Mouse (Mus musculus) heart, embryonic 12.5 days (tissue): ENCODE measurements around the gene Gm45233. TPM values are rescaled to one million over a fixed set of nuclear protein-coding genes. Genes with fewer than 3 reads are reported as not detected.
A peak's percentile ranks its signal among the peaks of the same experiment; 100 is the strongest.

Source experiments
- ATAC-seq: fragments of 200-750 bp; cut with Nextera tagmentation; 2 replicates; pipeline ENCODE4 v1.8.0; 2017; ENCODE audit warnings: moderate TSS enrichment, moderate library complexity; ENCODE audit not compliant: insufficient number of reproducible peaks, low FRiP score
- H3K27ac ChIP-seq: fragments of 300-500 bp; sonication (generic); 2 replicates; pipeline ENCODE4 v1.5.1; 2016; ENCODE audit warnings: mild to moderate bottlenecking, moderate library complexity; ENCODE audit not compliant: poor library complexity, severe bottlenecking
- H3K27me3 ChIP-seq: fragments of 300-500 bp; sonication (generic); replicated peaks from 2 replicates; pipeline ENCODE4 v1.6.1; 2016; ENCODE audit warnings: mild to moderate bottlenecking, moderate library complexity
- H3K36me3 ChIP-seq: fragments of 300-500 bp; sonication (generic); 2 replicates; pipeline ENCODE4 v1.6.1; 2016; ENCODE audit warnings: mild to moderate bottlenecking, moderate library complexity
- H3K4me1 ChIP-seq: fragments of 300-500 bp; sonication (generic); replicated peaks from 2 replicates; pipeline ENCODE4 v1.6.1; 2016; ENCODE audit warnings: mild to moderate bottlenecking
- H3K4me2 ChIP-seq: fragments of 300-500 bp; sonication (generic); 2 replicates; pipeline ENCODE4 v1.6.1; 2016; ENCODE audit warnings: mild to moderate bottlenecking, moderate library complexity
- H3K4me3 ChIP-seq: fragments of 300-500 bp; sonication (generic); 2 replicates; pipeline ENCODE4 v1.5.1; 2016; ENCODE audit warnings: mild to moderate bottlenecking
- H3K9ac ChIP-seq: fragments of 300-500 bp; sonication (generic); 2 replicates; pipeline ENCODE4 v1.6.1; 2016; ENCODE audit warnings: mild to moderate bottlenecking, moderate library complexity
- H3K9me3 ChIP-seq: fragments of 300-500 bp; sonication (generic); replicated peaks from 2 replicates; pipeline ENCODE4 v1.6.1; 2016; ENCODE audit warnings: mild to moderate bottlenecking, moderate library complexity
- WGBS: fragments of 180-500 bp; shearing (Covaris S2); methylation state at CpG from one replicate; pipeline ENCODE4 v1.1.7; 2016; 5-methylcytosine and 5-hydroxymethylcytosine counted together
- polyA plus RNA-seq: library from polyadenylated mRNA; unstranded; fragments of >200 nt; fragmentation: Nextera tagmentation; extraction: Ambion mirVana; gene quantifications from 2 replicates; pipeline ENCODE4 v1.2.1, GENCODE M21; 2016

The Gm45233 gene
- polyA plus RNA-seq, 1 experiment from 2014 or later, result not detected

DNA sequence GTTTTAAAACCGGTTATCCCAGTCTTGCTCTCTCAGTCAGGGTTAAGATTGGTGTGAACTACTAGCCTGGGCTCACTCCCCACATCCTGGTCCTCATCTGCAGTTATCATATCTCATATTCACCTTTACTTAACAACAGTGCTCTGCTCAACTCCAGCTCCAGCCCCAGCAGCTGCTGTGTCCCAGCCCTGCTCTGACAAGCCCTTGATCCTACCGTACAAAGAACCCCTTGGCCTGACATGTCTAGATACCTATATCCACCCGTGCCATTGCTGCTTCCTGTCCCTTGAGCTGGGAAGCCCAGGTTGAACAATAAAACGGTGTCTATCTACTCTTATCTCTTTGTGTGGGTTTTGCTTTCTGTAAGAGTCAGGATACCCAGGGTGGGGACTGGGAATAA is 14.4 kb upstream of the Gm45233 start:
- ATAC-seq, result no peak
- no peak overlapping the region for H3K4me3 ChIP-seq
- no peaks in the 10 kb centered on the region for H3K4me1 ChIP-seq
- H3K9ac ChIP-seq, result no peak overlapping the region
- H3K4me2 ChIP-seq, result no peak overlapping the region
- no peak overlapping the region for H3K27ac ChIP-seq
- WGBS, result 34% methylated on average over 4 of the region's 4 CpGs
- no peaks in the 10 kb centered on the region for H3K9me3 ChIP-seq
- no peaks in the 10 kb centered on the region for H3K36me3 ChIP-seq
- H3K27me3 ChIP-seq, result no peaks in the 10 kb centered on the region

DNA sequence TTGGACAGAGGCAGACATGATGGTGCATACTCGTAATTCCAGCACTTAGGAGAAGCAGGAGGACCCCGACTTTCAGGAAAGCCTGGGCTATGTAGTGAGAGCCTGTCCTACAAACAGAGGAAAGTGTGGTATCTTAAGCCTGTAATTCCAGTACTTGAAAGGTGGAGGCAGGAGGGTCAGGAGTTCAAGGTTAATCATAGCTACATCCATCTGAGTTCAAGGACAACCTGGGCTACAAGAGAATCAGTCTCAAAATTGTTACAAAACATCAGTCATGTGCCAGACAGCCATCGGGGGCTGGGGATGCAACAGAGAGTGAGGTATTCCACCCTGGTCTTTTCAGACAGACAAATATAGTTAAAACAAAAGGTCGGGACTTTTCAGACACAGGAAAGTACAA is 11.0 kb upstream of the Gm45233 start:
- no peak overlapping the region for H3K27ac ChIP-seq
- no peak for ATAC-seq
- no peak overlapping the region for H3K4me2 ChIP-seq
- H3K4me1 ChIP-seq, result no peaks in the 10 kb centered on the region
- H3K27me3 ChIP-seq, result no peaks in the 10 kb centered on the region
- no peak overlapping the region for H3K4me3 ChIP-seq
- no peaks in the 10 kb centered on the region for H3K9me3 ChIP-seq
- H3K36me3 ChIP-seq, result no peaks in the 10 kb centered on the region
- H3K9ac ChIP-seq, result no peak overlapping the region
- 61% methylated on average over 4 of the region's 4 CpGs for WGBS

DNA sequence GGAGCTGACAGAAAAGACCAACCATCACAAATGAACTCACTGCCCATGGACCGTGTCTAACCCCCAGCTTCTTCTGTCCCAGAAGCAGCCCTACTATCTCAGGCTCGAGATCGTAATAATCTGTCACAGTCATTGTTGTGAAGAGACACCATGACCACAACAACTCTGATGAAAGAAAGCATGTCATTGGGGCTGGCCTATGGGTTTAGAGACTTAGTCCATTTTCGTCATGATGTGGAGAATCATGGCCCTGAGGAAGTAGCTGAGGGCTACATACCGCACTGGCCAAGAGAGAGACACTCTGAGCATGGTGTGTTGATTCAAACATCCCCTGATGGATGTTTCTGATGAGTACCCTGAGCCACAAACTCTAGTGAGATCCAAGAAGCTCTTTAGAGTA is 9.3 kb upstream of the Gm45233 start:
- Histone ChIP-seq H3K36me3 (no peaks in the 10 kb centered on the region), H3K4me1 (no peaks in the 10 kb centered on the region), H3K27ac (no peak overlapping the region), H3K9me3 (no peaks in the 10 kb centered on the region), H3K4me2 (no peak overlapping the region), H3K27me3 (no peaks in the 10 kb centered on the region), H3K4me3 (no peak overlapping the region), H3K9ac (no peak overlapping the region)
- 83% methylated on average over 5 of the region's 5 CpGs for WGBS
- ATAC-seq, result no peak

DNA sequence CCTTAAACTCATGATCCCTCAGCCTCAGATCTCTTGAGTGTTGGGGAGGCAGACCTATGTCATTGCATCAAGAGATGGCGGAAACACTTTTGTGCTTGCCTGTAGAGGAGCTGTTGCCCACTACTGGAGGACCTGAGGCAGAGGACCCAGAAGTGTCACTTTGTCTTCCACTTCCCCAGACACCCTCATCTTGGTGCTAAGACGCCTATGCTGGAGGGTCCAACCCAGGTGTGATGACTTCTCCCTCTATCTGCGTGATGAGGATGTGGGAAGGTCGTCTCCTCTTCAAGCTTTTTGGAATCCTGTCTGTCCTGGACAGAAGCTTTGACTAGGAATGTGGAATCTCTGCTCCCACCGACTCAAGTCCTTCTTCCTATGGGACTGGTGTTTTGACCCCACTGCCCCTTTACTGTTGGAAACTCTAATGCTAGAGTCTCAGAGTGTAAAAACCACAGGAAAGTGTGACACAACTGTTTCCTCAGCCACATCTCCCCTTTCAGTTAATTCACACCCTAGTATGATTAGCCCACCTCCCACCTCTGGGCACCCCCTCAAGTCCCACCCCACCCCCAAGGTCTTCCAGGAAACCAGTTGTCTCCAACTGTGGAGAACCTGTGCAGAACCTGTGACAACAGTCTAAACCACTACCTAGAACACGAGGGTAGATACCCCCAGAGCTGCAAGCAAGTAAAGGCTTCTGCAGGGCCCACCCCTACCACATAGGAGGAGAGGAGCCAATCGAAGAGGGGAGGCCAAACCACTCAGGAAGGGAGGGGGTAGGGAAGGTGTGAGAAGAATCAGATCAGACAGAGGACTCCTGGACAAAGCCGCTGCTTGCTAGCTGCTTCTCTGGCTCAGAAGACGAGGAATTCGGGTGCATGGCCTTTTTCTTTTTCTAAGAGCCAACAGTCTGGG is 7.3 kb upstream of the Gm45233 start, which contains the start of gene Nkg7:
Nkg7 (plus strand) TSS at position 733 of the 915 bp plus-strand sequence.
- Histone ChIP-seq H3K4me2 (no peak within 1 kb of the TSS), H3K27ac (no peak within 1 kb of the TSS), H3K4me3 (no peak within 1 kb of the TSS), H3K9me3 (no peaks in the 10 kb centered on the region), H3K27me3 (no peaks in the 10 kb centered on the region; the same call in 1 of the 2 replicates), H3K4me1 (no peaks in the 10 kb centered on the region), H3K9ac (no peak within 1 kb of the TSS), H3K36me3 (no peaks in the 10 kb centered on the region)
- no peak for ATAC-seq
- 63% methylated on average over 10 of the region's 10 CpGs for WGBS

DNA sequence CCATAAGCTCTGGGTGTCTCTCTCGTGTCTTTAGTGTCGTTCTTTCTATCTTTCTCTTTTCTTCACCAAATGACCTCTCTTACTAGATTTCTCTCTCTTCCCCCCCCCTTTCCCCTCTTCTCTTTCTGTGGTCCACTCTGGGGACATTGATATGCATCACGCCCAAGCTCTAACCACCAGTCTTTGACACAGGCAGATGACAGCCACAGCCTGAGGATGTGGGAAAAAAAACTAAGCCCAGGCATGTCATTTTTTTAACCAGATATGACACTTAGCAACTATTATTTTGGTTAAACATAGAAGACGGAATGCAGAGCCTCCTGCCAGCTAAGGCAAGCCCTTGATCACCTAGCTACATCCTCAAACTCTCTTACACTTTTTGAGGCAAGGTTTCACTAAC is 5.3 kb upstream of the Gm45233 start:
- Histone ChIP-seq H3K27me3 (no peaks in the 10 kb centered on the region; the same call in 1 of the 2 replicates), H3K9me3 (no peaks in the 10 kb centered on the region), H3K4me1 (peaks cover 6% of the 10 kb centered on the region; the same call in 1 of the 2 replicates), H3K36me3 (no peaks in the 10 kb centered on the region), H3K4me3 (no peak overlapping the region), H3K9ac (no peak overlapping the region), H3K27ac (no peak overlapping the region), H3K4me2 (no peak overlapping the region)
- ATAC-seq, result no peak
- 76% methylated on average over 4 of the region's 4 CpGs for WGBS

DNA sequence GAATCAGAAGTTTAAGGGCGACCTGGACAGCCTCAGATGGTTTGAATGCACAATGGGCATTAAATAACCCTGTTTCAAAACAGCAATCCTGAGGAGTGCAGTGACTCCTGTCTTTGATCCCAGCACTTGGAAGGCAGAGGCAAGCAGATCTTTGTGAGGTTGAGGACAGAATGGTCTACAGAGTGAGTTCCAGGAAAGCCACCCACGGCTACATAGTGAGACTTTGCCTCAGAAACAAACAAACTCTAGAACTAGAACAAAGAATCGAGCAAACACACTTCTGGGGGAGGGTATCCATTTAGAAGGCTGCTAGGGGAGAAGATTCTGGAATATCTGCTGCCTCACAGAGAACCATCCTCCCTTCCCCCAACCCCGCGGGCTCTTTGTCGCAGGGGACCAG is 3.4 kb upstream of the Gm45233 start, which contains the start of gene Cldnd2:
Cldnd2 (plus strand) TSS at position 301 of the 400 bp plus-strand sequence.
- 77% methylated on average over 6 of the region's 6 CpGs for WGBS
- no peaks in the 10 kb centered on the region for H3K9me3 ChIP-seq
- H3K4me3 ChIP-seq, result no peak within 1 kb of the TSS
- H3K4me1 ChIP-seq, result peaks cover 18% of the 10 kb centered on the region
- H3K27me3 ChIP-seq, result no peaks in the 10 kb centered on the region; the same call in 1 of the 2 replicates
- H3K36me3 ChIP-seq, result no peaks in the 10 kb centered on the region
- H3K9ac ChIP-seq, result no peak within 1 kb of the TSS
- ATAC-seq, result no peak
- H3K4me2 ChIP-seq, result no peak within 1 kb of the TSS
- H3K27ac ChIP-seq, result no peak within 1 kb of the TSS

DNA sequence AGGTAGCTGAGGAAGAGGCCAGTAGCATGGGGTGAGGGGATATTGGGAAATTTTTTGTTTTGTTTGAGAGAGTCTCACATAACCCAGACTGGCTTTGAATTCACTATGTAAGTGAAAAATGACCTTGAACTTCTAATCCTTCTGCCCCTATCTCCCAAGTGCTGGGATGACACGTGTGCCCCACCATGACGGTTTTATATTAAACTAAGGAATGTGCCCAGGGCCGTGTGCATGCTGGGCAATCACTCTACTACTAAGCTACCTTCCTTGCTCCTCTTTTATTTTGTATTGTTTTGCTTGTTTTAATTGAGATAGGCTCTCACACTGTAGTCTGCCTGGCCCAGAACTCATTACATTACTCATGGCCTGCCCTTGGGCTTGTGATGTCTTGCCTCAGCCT is 2.9 kb upstream of the Gm45233 start:
- Histone ChIP-seq H3K9me3 (no peaks in the 10 kb centered on the region), H3K4me2 (no peak overlapping the region), H3K27ac (no peak overlapping the region), H3K9ac (no peak overlapping the region), H3K36me3 (no peaks in the 10 kb centered on the region), H3K4me1 (peaks cover 24% of the 10 kb centered on the region), H3K27me3 (no peaks in the 10 kb centered on the region; the same call in 1 of the 2 replicates), H3K4me3 (no peak overlapping the region)
- 77% methylated on average over 3 of the region's 3 CpGs for WGBS
- ATAC-seq, result no peak

DNA sequence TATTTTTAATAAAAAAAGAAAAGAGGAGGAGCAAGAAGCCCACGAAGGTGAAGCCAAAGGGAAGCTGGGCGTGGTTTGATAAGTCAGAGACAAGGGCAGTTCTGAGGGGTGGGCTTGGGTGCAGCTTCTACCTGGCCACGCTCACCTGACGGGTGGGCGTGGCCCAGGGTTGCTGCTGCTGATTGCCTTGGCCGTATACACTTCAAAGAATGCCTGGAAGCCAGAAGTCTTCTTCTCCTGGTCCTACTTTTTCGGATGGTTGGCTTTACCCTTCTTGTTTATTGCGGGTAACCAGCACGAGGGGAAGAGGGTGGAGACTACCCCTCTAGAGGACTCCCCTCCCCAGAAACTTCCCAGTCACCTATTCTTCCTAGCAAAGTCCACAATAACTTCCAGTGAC is 1.2 kb upstream of the Gm45233 start:
- WGBS, result 17% methylated on average over 9 of the region's 9 CpGs
- peak overlapping the region; percentile 98 for H3K27ac ChIP-seq
- no peaks in the 10 kb centered on the region for H3K9me3 ChIP-seq
- H3K4me1 ChIP-seq, result peaks cover 35% of the 10 kb centered on the region
- H3K4me2 ChIP-seq, result peak overlapping the region; percentile 74
- H3K27me3 ChIP-seq, result no peaks in the 10 kb centered on the region; the same call in 1 of the 2 replicates
- ATAC-seq, result no peak
- no peaks in the 10 kb centered on the region for H3K36me3 ChIP-seq
- H3K9ac ChIP-seq, result peak overlapping the region; percentile 70
- H3K4me3 ChIP-seq, result peak overlapping the region; percentile 66

DNA sequence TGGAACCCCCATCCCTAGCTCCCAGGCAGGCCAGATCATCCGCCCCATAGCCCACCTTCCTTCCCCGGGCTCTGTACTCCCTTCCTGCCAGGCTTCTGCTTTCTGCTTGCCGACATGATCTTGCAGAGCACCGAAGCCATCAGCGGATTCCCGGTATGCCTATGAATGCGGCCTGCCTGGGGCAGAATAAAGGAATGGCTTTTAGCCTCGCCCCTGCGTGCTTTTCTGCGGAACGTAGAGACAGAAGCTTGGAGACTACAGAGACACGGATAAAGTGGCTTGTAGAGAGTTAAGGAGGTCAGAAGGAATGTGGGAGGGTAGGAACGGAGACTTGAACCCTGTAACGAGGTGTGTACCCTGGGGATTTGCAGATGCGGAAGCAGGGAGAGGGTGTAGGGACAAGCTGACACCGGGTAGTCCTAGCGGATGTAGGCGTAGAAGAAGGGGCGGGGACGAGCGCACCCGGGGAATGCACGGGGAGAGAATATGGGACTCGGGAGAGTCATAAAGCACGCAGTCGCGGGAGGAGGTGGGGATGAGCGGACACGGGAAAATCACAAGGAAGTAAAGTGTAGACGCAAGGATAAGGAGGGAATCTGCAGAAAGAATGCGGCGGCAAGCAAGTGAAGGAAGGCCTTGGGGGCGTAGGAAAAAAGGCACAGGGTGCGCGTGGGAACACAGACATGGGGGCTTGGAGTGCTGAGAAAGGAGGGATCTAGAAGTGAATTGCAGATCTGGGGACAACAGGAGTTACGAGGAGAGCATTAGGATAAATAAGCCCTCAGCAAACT is 607 bp upstream of the Gm45233 start:
- no peaks in the 10 kb centered on the region for H3K9me3 ChIP-seq
- peak overlapping the region; percentile 74 for H3K4me2 ChIP-seq
- H3K4me3 ChIP-seq, result peak overlapping the region; percentile 66
- peak overlapping the region; percentile 70 for H3K9ac ChIP-seq
- no peaks in the 10 kb centered on the region for H3K36me3 ChIP-seq
- H3K27me3 ChIP-seq, result no peaks in the 10 kb centered on the region; the same call in 1 of the 2 replicates
- ATAC-seq, result peak; percentile 92
- 2% methylated on average over 36 of the region's 36 CpGs for WGBS
- peak overlapping the region; percentile 98 for H3K27ac ChIP-seq
- H3K4me1 ChIP-seq, result peaks cover 41% of the 10 kb centered on the region

DNA sequence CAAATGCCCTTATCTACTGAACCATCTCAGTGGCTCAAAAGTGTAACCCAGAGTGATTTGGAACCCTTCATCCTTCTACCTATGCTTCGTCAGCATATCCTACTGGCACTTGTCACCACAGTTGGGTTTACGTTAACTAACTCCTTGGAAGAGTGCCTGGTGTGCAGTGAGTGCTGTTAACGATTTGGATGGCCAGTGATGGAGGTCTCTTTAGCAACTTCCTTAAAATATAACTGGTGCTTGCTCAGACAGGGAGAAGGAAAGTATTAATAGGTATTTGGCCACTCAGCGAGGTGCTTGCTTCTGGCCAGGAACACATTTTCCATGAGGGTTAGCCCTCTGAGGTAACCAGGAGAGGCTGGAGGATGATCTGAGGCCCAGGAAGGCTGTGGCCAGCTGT is 3.9 kb downstream of the Gm45233 start:
- Histone ChIP-seq H3K4me2 (no peak overlapping the region), H3K27me3 (no peaks in the 10 kb centered on the region), H3K9ac (no peak overlapping the region; the same call in 1 of the 2 replicates), H3K36me3 (peaks cover 21% of the 10 kb centered on the region), H3K9me3 (no peaks in the 10 kb centered on the region), H3K4me1 (peaks cover 52% of the 10 kb centered on the region), H3K27ac (no peak overlapping the region), H3K4me3 (no peak overlapping the region)
- WGBS, result 80% methylated on average over 4 of the region's 4 CpGs
- ATAC-seq, result no peak

DNA sequence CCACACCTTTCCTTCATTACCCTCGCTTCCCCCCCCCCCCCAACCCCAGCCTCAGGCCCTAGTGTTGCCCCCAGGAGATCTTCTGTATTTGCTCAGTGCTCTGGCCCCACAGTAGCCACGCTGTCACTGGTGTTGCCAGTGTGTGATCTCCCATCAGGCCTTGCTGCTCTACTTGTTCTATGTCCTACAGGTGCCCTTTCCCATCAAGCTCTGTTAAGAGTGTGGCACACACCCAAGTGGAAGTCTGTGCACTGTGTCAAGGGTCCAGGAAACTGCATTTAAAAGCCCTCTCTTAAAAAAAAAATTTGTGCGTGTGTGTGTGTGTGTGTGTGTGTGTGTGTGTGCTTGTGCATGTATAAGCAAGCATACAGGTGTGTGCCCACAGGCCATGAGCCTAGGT is 4.3 kb downstream of the Gm45233 start:
- Histone ChIP-seq H3K9me3 (no peaks in the 10 kb centered on the region), H3K27me3 (no peaks in the 10 kb centered on the region), H3K4me3 (no peak overlapping the region), H3K27ac (no peak overlapping the region), H3K9ac (no peak overlapping the region; the same call in 1 of the 2 replicates), H3K4me1 (peaks cover 51% of the 10 kb centered on the region), H3K36me3 (peaks cover 25% of the 10 kb centered on the region), H3K4me2 (no peak overlapping the region)
- ATAC-seq, result no peak
- WGBS, result 83% methylated on average over 2 of the region's 3 CpGs
